Mouse (Mus musculus): Measurements from ENCODE around the gene Gm5426.

Gene Gm5426

DNA sequence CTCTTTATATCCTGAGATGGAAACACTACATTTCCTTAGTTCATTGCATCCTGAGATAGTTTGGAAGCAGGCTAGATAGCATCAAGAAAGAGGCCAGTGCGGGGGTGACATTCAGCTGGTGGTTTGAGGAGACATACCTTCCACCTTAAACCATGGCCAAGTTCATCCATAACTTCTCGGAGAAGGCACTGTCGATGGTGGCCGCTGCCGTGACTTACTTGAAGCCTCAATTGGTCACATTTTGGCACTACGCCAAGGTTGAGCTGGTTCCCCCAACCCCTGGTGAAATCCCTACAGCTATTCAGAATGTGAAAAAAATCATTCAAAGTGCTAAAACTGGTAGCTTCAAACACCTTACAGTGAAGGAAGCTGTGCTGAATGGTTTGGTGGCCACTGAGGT lies at the start of gene Gm5426:
Gene Gm5426, plus strand, starts transcription at position 153 of the 400 bp plus-strand sequence.
- in situ Hi-C loops (cut with MboI, MseI): loop anchor here (25.0 kb wide), 1 partner anchor 1176 kb away; no protein-coding TSS in a partner anchor

DNA sequence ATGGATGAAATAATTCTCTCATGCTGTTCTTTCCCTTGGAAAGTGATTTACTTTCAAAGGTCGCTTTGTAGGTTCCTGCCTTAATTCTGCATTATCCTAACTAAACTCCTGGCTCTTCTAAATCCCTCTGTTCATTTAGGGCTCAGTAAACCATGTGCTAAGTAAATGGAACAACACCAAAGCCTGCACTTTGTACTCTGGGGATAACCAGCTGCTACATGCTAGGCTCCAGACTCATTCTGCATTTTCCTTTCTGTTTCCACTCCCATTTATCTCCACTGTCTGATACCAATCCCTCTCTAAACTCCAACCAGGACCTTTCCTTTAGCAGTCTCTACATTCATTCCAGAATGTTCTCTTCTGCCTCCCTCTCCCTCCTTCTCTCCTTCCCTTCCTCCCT lies 46.7 kb upstream of the Gm5426 start:
- in situ Hi-C loops (cut with MboI, MseI): no loop called here

GRCm38 (mm10) chr10:96090388-96090787 lies 46.0 kb upstream of the Gm5426 start:
- in situ Hi-C loops (cut with MboI, MseI): no loop called here

DNA sequence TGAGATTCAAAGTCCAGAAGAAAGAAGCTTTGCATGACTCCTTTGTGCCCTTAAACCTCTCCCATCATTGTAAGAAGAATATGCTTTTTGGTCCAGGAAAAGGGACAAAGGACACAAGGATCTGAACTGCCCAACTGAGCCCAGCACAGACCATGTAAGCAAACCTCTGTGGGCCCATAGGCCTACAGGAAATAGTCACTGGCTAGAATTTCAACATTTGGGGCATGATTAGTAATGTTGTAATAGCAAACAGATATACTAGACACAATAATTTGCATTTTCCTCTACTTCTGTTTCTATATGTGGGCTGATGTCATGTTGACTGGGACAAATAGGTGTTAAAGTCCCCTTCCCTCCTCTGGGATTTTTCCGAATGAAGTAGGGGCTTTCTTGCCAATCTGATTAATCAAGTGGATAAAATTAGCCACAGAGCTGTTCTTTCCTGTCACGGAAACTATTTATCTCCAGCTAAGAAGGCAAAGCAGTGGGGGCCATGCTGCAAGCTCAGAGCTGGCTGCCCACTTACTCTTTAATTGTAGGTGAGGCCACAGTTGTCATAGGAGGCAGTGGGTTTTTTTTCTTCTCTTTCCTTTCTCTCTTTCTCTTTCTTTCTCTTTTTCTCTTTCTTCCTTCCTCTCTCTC lies 42.4 kb upstream of the Gm5426 start:
- in situ Hi-C loops (cut with MboI, MseI): no loop called here

DNA sequence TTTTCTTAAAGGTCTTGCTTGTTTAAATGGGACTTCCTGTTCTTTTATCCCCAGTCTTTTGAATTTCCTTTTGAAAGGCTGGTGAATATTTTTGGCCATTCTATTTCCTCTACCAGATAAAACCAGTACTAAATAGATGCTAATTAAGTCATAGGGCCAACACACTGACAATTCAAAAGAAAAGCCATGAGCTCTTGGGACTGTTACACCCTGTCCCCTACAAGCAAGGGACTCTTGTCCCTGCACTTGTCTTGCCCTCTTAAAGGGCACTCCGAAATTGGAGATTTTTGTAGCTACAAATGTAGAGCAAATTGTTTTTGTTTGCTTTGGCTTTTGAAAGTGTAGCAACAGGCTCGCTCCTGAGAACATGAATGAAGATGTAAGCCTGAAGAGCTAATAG lies 41.8 kb upstream of the Gm5426 start:
- in situ Hi-C loops (cut with MboI, MseI): no loop called here

DNA sequence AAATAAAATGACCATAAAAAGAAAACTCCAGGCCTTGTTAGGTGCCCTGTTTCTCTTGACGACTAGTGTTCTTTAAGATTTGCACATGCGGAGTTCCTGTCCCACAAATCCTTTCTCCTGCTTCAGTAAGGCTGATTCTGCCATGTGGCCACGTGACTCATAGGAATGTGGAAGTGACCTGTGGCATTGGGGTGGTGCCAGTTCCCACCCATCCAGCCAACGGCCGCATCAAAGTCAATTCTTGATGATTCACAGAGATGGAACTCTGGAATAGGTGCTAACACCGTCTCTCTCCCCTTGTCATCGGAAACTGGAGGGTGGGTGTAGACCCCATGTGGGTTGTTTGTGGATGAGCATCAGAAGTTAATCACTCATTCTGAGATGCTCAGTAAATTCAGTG lies 39.7 kb upstream of the Gm5426 start:
- in situ Hi-C loops (cut with MboI, MseI): no loop called here

DNA sequence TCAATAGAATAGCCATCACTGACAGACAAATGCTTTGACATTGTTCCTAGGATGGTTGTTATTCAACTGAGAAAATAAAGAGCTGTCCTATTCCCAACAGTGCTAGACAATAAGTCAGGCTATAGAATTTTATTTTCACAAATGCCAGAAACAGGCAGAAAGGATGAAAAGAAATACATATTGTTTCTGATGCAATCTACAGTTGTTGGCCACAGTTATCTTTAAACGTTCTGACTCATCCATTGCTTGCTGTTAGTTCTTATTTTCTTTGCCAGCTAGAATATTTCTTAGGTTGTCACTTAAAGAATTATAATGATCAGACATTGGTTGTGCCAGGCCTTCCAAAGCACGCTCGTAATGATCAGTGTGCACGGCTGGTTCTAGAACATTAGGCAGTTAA lies 35.4 kb upstream of the Gm5426 start:
- in situ Hi-C loops (cut with MboI, MseI): no loop called here

DNA sequence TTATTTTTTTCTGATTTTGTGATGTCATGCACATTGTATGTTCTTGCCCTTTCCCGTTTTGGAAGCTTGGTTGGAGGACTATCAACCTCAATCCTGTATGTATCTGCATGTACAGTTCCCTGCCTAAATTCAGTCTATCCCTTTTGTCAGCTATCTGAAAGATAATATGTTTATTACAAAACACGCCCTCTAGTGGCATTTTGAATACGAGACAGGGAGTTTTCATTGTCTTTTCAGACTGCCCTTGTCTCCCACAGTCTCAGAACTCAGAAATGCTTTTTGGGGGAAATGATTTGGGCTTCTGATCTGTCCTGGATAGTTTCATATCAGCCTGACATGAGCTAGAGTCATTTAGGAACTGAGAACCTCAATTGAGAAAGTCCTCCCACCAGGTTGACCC lies 32.2 kb upstream of the Gm5426 start:
- in situ Hi-C loops (cut with MboI, MseI): no loop called here

- in situ Hi-C loops (cut with MboI, MseI): no loop called here
Measured at GRCm38 (mm10) chr10:96104624-96105023, 31.8 kb upstream of the Gm5426 start.

GRCm38 (mm10) chr10:96105124-96105523 lies 31.3 kb upstream of the Gm5426 start:
- in situ Hi-C loops (cut with MboI, MseI): no loop called here

GRCm38 (mm10) chr10:96106972-96107720 lies 29.3 kb upstream of the Gm5426 start:
- in situ Hi-C loops (cut with MboI, MseI): no loop called here

DNA sequence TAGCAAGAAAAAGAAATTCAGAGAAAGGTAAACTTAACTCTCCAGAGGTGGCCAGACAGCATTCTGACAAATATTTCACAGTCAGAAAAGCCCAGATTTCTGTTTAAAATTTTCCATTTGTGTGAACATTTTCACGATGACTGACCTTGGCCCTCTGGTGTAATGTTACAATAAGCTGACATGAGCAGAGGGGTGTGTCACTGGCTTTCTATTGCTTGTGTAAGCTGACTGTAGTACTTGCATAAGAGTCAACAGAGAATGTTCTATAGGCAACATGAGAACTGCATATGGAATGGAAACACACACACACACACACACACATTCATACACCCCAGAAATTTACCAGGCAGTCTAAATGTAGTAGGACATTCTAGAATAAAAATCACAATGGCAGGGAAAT lies 28.6 kb upstream of the Gm5426 start:
- in situ Hi-C loops (cut with MboI, MseI): no loop called here

DNA sequence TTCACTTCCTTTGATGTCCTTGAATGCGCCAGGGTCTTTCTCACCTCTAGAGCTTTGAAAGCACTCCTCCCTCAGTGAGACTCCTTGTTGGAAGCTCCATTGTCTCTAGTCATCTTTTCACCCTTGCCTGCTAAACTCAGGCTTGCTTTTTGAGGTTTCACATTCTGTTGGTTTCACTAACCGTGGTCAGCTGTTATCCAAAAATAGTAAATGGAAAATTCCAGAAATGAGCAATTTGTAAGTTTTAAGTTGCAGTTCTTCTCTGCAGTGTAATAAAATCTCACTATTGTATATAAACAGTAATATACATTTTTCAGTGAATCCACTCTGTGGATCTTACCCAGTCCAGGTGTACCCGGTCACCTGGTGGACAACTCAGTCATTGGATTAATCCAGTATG lies 21.1 kb upstream of the Gm5426 start:
- in situ Hi-C loops (cut with MboI, MseI): no loop called here

GRCm38 (mm10) chr10:96120821-96121220 lies 15.6 kb upstream of the Gm5426 start:
- in situ Hi-C loops (cut with MboI, MseI): no loop called here

GRCm38 (mm10) chr10:96121249-96122010 lies 15.0 kb upstream of the Gm5426 start:
- in situ Hi-C loops (cut with MboI, MseI): no loop called here

GRCm38 (mm10) chr10:96123885-96124284 lies 12.5 kb upstream of the Gm5426 start:
- in situ Hi-C loops (cut with MboI, MseI): no loop called here

- in situ Hi-C loops (cut with MboI, MseI): no loop called here
Measured at GRCm38 (mm10) chr10:96124290-96124689, 12.1 kb upstream of the Gm5426 start.

DNA sequence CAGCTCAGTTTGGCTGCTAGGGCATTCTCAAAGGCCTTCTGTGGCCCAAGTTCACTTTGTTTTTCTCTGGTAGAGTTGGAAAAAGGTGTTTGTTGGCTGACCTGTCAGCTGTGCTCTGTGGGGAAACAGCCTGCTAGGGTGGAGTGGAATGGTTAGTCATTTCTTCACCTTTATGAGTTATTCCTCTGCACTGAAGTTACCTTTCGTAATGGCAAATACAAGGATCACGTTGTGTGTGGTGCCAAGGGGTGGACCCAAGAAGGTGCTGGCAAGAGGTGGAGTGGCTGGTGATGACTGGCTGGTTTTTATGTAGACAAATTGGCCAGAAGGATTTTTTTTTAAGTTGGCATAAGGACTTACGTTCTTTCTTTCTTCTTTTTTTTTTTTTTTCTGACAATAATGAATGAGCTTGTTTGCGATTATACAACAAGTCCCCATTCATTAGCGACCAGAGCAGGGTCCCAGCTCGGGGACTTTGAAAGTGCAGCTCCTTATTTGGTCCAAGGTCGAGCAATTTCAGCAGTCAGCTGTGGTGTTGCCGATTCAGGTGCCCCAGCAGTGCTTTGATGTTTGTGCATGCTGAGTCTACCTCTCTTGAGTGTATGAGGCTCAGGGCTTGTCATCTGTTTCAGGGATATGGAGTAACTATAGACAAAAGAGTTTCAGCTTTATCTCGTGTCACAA lies 10.5 kb upstream of the Gm5426 start:
- in situ Hi-C loops (cut with MboI, MseI): loop anchor here (25.0 kb wide), 1 partner anchor 1186 kb away; no protein-coding TSS in a partner anchor

DNA sequence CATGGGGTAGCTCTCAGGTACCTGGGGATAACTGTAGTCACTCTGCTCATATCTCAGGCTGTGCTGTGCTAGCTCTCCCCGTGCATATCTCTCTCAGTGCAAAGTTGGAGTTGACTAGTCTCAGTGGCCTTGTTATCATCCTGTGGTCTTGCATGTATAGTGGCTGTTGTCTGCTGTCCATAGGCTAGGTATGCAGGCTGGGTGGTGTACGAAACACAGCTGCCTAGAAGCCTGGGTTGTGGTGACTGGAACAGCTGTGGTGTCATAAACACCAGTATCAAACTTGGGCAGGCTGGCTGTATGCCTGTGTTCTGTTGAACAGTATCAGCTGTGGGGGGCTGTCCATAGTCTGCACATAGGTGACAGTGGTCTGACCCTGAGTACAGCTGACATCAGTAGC lies 7.2 kb upstream of the Gm5426 start:
- in situ Hi-C loops (cut with MboI, MseI): loop anchor here (25.0 kb wide), 1 partner anchor 1183 kb away; no protein-coding TSS in a partner anchor

GRCm38 (mm10) chr10:96130406-96130805 lies 6.0 kb upstream of the Gm5426 start:
- in situ Hi-C loops (cut with MboI, MseI): loop anchor here (25.0 kb wide), 1 partner anchor 1182 kb away; no protein-coding TSS in a partner anchor

- in situ Hi-C loops (cut with MboI, MseI): loop anchor here (25.0 kb wide), 1 partner anchor 1181 kb away; no protein-coding TSS in a partner anchor
Measured at GRCm38 (mm10) chr10:96131112-96131511, 5.3 kb upstream of the Gm5426 start.

GRCm38 (mm10) chr10:96132161-96132560 lies 4.2 kb upstream of the Gm5426 start:
- in situ Hi-C loops (cut with MboI, MseI): loop anchor here (25.0 kb wide), 1 partner anchor 1180 kb away; no protein-coding TSS in a partner anchor
